Mouse (Mus musculus): ENCODE results near the gene Tinf2. TPM values are rescaled to one million over a fixed set of nuclear protein-coding genes. Genes with fewer than 3 reads are reported as not detected.

Gene Tinf2
- total RNA-seq, 4 experiments from 2014 or later: 12.2 to 20.8 (median 16.0) TPM

DNA sequence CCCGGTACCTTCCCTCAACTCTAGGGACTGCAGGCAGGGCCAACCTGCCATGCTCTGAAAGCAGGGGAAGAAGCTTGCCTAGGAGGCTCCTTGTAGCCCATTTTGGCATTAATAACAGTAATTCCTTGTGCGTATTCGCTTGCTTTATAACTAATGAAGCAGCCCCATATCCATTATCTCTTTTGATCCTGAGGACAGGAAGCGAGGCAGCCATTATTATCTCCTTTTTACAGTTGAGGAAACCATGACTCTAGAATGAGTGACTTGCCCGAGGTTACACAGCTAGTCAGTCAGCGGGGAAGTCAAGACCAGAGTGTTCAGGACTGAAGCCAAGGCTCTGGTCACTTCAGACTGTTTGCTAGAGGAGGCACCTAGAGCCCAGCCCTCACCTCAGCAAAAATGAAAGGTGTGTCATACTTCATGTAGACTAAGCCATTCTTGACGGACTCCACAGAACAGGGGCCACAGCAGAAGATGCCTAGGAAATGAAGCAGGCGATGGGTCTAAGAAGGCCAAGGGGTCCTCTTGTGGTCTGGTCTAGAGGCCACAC, 24.5 kb upstream of the Tinf2 start:
- DNase-seq (ENCODE audit: low spot score in 2 of 2): no peak

DNA sequence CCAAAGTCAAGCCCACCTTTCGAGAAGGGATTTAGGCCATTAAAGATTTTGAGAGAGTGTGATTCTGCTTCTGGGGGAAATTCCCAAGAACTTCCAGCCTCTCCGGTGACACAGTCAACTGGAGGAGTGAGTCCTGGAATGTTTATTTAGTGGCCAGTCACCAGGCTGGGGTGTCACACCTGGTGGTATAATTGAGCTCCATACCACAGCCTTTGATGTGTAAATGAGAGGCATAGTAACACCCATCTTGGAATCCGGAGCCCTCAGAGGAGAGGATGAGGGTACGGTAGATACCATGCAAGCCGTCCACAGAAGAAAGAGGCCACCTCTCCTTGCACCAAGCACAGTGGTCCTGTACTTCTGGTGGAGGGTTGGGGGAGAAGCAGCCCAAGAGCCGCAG, 21.1 kb upstream of the Tinf2 start:
- DNase-seq (ENCODE audit: low spot score in 2 of 2): no peak

DNA sequence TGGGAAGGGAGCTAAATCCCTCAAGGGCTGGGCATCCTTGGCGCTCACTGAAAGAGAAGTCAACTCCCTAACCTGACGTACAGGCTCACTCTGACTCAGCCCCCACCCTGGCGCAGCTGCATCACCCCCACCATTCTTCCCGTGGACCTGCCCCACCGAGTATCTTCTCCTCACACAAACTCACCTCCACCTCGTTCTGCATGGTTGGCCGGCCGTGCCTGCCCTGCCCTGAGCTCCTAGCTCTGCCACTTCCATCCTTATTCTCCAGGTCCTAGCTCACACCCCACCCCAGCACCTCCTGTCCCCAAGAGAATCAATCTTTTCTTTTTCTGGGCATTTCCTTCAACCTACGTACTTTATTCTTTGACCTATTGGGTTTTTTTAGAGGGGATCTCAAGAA, 19.5 kb upstream of the Tinf2 start:
- DNase-seq (ENCODE audit: low spot score in 2 of 2): no peak

DNA sequence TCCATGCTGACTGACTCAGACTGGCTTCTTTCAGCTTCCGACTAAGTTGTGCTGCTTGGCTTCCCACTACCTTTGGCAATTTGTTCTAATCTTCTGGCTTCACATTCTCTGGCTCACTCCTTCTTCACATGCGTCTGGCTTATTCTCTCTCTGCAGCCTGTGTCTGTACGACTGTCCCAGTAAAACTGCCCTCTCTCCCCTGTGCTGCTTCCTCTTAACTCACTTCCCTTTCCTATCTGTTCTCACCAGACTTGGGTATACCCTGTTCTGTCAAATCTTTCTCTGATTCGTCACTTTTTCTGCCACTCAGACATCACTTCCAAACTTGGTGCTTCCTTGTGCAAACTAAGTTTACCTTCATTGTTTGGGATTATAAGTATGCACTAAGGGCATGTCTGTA, 15.6 kb upstream of the Tinf2 start:
- no peak for DNase-seq (ENCODE audit: low spot score in 2 of 2)

DNA sequence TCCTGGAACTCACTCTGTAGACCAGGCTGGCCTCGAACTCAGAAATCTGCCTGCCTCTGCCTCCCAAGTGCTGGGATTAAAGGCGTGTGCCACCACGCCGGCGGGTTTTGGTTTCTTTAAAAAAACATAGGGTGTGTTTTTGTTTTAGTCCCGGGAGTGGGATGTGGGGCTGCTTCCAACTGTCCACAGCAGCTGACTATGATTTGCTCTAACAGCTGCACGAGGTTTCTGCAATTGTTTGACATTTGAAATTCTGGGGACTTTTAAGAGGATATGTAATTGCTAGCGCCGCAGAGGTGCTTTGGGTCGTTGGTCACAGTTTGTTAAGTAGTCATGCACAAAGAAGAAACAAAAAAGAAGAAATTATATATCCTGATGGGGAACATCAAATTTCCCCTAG, 7.8 kb upstream of the Tinf2 start:
- DNase-seq (ENCODE audit: low spot score in 2 of 2): no peak

DNA sequence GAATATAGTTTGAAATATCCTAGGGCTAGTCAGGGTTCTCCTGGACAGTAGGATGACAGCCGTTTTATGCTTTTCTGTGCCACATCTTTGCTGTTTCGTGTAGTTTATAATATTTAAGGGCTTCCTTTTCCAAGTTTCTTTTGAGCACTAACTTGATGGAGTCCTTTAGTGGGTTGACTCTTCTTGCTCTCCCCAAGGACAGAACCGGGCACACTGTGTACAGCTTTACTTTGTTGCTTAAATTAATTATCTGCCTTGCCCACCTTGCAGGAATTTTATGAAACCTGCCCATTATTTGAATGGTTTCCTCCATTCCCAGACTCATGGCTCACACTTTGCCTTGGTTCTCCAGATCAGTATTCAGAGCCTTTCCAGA, 486 bp upstream of the Tinf2 start:
- DNase-seq (ENCODE audit: low spot score in 2 of 2): no peak

DNA sequence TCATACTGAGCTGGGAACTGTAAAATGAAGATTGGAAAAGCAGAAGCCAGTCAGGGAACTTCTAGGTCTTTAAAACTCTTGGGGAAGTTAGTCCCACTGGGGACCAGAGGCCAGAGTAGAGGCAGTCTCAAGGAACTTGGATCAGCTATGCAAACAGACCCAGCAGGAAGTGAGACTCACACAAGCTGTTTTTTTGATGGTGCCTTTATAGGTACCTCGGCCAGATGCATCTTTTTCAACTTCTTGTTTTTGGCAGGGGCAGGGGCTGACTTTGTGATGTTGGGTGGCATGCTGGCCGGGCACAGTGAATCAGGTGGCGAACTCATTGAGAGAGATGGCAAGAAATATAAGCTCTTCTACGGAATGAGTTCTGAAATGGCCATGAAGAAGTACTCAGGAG, 4.0 kb downstream of the Tinf2 start:
- DNase-seq (ENCODE audit: low spot score in 2 of 2): no peak

DNA sequence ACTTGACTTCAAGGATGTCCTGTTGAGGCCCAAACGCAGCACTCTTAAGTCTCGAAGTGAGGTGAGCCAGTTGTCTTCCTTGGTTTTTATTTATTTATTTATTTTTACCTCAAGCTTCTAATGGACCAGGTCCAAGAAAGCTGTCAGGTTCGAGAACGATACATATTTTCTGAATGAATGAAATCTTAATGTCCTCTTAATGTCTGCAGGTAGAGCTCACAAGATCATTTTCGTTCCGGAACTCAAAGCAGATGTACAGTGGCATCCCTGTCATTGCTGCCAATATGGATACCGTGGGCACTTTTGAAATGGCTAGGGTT, 8.9 kb downstream of the Tinf2 start:
- no peak for DNase-seq (ENCODE audit: low spot score in 2 of 2)

DNA sequence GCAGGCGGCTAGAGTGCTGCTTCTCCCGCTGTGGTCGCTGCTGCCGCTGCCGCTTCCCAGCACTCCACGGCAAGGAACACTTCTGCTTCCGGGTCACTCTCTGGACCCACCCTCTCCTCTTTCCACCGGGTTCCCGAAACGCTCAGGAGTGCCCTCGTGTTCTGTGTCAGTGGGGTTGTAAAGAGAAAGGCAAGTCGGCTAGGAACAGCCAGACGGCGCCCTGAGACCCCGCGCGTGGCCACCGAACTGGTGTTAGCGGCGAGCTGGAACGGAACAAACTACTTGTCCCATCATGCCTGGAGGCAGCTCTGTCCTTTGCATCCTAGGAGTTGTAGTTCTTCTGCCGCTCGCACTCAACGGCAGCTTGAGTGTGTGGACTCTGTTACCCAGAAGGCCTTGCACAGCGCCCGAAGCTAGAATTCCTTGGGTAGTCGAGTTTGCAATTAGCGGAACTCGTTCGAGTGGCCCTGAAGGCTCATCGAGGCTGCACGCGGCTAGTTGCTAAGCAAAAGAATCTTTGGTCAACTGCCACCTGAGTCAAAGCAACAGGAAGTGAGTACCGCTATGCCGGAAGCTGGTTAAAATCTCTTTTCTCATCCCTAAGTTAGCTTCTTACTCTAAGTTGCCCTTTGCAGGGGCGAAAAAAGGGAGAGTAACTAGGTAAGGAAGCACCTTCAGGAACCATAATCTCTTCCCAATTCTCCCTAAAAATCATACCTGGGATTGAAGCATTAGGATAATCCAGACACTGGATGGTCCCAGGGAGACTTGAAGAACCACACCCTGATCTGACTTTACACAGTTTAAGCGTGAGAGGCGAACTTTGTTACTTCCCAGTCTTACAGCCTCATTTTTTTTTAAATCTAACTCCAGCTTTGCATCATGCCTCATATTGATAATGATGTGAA, 9.5 kb downstream of the Tinf2 start, which contains the start of the genes Gmpr2 and Nedd8:
Gene Gmpr2, plus strand, starts transcription at position 109 of the 908 bp plus-strand sequence.
Gene Nedd8, minus strand, starts transcription at position 292 of the 908 bp plus-strand sequence.
- peak; percentile 95 for DNase-seq (ENCODE audit: low spot score in 2 of 2)

DNA sequence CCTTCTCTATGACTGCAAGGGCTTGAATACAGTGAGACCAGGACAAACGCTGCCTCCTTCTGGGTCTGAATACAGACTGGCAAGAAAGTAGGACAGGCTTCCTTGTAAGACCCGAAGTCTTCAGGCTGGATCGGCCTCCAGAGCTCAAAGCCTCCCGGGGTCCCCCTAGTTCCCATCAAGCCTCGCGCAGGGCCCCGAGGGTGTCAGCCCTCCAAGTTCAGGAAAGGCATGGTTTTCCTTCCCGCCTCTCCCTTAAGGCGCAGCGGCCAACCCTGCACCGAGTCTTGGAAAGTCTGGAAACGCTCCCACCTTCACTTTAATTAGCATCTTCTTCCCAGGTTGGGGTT, 10.2 kb downstream of the Tinf2 start:
- no peak for DNase-seq (ENCODE audit: low spot score in 2 of 2)

DNA sequence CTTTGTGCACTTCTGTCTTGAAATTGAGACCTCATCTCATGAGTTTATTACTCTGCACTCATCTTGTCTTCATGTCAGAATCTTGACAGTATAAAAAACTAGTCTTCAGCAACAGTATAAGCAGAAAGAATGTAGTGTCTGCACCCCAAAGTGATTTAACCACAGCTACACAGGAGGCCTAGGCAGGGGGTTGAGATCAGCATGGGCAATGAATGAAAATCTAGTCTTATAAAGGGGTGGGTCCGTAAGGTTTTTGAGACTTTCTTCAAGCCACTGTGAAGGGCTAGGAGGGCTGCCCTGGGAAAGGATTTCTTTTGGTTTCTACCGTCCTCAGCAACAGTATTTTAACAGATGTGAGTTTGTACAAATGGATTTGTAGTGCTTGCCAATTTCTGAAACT, 21.0 kb downstream of the Tinf2 start:
- no peak for DNase-seq (ENCODE audit: low spot score in 2 of 2)

DNA sequence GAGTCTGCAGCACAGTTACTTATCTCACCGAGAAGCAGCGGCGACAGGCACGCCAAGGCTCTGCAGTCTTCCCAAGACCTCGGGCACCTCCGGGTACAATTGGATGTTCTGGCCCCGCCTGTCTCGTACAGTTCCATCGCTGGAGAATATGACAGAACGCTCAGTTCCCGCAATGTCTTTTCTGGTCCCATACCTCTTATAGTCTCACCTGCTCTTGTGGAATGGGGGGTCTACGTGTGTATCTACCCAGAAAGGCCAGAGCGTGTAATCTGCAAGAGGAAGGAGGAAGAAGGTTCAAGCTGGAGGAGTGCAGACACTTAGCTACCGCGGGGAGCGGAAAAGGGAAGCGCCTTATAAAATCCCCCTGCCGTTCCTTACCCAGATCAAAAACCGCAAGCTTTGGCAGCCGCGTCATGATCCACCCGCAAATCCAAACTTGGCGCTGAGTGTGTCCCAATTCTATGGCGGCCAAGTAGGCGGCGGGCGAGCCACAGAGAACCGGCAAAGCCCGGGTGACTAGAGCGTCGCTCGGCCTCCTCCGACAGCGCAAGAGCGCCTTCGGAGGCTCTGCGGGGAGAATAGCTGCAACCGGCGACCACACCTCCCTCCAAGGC, 21.6 kb downstream of the Tinf2 start, which contains the start of gene Mdp1:
Gene Mdp1, minus strand, starts transcription at position 549 of the 614 bp plus-strand sequence.
- peak; percentile 73 to 80 for DNase-seq (ENCODE audit: low spot score in 2 of 2)

DNA sequence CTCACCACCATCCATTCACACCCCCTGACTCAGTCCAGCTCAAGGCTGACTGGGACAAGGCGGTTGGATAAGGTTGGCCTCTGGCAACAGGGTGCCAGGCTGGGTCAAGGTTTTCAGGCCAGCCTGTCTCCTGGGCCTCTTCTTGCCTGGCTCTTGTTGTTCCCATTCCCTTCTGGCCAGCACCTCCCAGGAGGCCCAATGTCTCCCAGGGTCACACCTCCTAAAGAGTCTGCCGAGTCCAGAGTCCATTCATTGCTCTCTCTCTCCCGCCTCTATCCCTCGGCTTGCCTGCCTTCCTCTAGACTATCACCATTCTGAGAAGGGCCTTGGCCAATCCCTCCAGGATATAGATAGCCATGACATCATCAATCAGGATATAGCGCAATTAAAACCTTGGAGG, 23.6 kb downstream of the Tinf2 start:
- DNase-seq (ENCODE audit: low spot score in 2 of 2): no peak

DNA sequence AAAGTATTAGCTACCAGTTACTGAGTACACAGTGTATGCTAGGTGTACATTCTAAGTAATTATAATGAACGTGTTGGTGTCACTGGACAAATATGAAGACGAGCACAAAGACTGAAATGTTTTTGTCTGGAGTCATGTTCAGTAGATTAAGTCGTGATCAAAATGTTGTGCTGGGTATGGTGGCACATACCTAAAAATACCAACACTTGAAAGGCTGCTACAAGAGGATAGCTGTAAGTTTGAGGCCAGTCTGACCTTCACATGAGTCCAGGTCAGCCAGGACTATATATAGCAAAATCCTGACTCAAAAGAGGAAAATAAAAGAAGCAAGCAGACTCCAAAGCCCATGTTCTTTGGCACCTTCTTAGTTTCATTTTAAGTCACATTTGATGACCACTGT, 24.7 kb downstream of the Tinf2 start:
- DNase-seq (ENCODE audit: low spot score in 2 of 2): no peak

DNA sequence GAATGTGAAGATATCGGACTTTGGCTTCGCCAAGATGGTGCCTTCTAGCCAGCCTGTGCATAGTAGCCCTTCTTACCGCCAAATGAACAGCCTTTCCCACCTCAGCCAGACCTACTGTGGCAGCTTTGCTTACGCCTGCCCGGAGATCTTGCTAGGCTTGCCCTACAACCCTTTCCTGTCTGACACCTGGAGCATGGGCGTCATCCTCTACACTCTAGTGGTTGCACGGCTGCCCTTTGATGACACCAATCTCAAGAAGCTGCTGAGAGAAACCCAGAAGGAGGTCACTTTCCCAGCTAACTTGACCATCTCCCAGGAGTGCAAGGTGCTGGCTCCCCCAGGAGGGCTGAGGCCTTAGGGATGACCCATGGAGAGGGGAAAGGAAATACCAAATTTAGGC, 30.1 kb downstream of the Tinf2 start:
- DNase-seq (ENCODE audit: low spot score in 2 of 2): no peak

DNA sequence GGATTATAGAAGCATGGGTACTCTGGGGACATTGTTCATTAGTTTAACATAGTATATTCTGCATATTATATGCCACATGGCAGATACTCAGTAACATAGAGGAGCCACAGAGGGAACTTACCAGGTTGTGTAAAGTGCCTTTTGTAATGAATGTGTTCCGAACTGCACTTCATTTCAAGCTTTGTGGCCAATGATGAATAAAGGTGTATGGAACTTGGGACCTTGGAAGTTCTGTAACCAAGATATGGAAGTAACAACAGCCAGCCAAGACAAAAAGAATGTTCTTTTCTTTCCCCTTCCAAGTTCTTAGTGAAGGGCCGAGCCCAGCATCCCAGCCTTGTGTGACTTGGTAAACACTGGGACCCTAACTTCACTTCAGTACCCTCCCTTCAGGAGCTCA, 31.7 kb downstream of the Tinf2 start, which contains the start of gene Tssk4:
Gene Tssk4, plus strand, starts transcription at position 301 of the 400 bp plus-strand sequence.
- DNase-seq (ENCODE audit: low spot score in 2 of 2): no peak

DNA sequence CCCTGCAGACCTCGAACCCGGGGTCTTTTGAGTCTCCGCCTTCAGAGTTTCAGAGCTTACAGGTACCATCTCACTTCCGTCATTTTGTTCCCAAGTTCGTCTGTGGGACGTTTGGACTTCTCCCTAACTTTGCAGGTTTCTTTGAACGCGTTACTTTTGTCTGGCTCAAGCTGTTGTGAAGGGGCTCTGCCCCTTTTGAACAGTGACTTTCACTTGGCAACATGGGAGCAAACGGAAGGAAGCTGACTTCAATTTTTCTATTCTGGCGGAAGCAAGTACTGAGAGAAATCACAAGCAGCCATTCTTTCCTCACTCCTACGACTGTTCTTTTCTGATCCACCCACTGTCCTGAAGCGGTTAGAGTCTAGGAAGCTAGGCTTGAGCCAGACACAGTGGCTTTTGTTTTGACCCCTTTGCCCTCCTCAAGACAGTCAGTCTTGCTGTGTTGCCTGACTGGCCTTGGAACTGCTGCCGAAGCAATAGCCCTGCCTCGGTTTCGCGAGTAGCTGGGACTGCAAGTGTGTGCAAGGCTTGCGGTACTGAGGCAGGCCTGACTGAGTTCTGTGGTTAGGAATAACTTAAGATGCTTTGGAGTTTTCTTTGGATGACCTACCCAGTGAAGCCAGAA, 37.2 kb downstream of the Tinf2 start:
- no peak for DNase-seq (ENCODE audit: low spot score in 2 of 2)

DNA sequence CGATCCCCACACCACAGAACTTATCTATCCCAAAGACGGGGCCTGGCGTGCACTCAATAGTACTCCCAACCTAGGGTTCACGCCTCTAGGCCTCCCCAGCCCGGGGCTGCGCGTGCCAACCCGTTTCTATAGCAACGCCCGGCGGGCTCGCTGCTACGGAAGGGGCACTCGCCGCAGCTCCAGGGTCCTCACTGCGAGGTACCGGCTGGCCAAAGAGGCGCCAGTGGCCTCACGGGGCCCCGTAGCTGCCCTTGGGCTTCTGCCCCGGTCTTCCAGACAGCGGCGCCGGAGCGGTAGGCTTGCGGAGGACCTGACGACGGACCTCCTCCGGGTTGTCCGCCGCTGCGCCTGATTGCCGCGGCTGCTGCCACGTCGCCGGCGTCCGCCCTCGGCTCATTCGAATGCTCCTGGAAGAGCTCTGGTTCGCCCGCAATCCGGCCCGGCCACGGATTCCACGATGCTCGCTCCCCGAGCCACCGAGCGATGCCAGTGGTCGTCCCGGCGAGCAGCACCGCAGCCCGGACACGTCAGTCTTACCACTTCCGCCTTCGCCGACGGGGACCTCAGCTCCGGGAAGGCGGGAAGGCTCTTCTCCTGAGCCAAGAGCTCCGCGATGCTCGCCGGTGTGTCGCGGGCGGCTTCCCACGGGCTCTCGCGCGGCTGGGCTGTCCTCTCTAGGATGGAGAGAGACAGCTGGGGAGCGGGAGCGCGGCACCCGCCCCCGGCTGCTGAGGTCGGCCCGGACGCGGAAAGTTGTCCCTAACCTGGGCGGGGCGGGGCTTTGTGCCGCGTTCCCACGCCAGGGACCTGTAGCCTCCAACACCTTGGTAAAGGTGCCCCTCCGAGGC, 38.3 kb downstream of the Tinf2 start, which contains the start of gene Tm9sf1:
Gene Tm9sf1, minus strand, starts transcription at position 747 of the 848 bp plus-strand sequence.
- peak; percentile 81 to 87 for DNase-seq (ENCODE audit: low spot score in 2 of 2)

DNA sequence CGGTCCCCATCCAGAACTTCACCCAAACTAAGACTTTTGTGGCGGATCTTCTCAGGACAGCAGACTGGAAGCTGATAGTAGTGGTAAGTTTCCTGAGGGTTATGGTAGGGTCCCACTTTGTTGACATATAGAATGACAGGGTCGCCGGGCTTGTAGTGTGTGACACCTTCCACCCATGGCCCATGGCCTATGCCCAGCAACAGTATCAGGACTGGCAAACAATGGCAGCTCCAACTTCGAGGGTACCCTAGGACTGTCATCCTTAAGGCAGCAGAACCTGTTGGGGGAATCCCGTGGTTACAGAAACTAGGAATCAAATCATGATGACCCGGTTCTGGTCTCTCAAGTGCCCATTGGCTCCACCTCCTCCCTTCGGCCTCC, 39.0 kb downstream of the Tinf2 start:
- no peak for DNase-seq (ENCODE audit: low spot score in 2 of 2)

DNA sequence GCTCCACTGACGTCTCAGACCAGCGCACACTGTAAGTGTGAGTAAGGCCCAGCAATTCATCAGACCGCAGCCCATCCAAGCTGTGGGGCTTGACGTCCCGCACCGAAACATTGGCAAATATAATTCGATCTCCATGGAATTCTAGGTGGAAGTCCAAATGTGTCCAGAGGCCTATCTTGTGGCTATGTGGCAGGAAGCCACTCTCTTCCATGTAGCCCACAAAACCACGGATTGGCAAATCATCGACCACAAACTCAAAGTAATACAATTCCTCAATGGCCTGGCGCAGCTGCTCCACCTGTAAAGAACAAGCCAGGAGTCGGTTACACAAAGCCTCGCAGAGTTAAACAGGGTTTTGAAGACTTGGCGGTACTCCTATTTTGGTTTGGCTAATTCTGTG, 40.3 kb downstream of the Tinf2 start:
- DNase-seq (ENCODE audit: low spot score in 2 of 2): no peak

DNA sequence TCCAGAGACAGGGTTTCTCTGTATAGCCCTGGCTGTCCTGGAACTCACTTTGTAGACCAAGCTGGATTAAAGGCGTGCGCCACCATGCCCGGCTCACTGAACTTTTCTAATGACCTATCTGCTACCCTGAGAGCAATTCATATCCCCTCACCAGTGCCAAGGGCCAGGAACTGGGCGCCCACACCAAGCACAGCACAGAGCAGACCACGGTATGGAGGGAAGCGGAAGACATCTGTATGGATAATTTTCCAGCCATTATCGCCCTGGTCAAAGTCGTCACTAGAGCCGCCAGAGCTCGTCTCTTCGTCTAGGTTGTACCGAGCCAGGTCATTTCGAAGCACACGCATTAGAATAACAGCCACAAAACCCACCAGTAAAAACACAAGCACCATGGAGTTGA, 40.8 kb downstream of the Tinf2 start:
- no peak for DNase-seq (ENCODE audit: low spot score in 2 of 2)

Measured in layer of hippocampus, adult 8-10 months (tissue).